Mouse (Mus musculus): Measurements from ENCODE around the gene Rims4. TPM values are rescaled to one million over a fixed set of nuclear protein-coding genes. Genes with fewer than 3 reads are reported as not detected.
A peak's percentile ranks its signal among the peaks of the same experiment; 100 is the strongest.

Rims4 gene
- polyA plus RNA-seq, 1 experiment, result 33.4 TPM

DNA sequence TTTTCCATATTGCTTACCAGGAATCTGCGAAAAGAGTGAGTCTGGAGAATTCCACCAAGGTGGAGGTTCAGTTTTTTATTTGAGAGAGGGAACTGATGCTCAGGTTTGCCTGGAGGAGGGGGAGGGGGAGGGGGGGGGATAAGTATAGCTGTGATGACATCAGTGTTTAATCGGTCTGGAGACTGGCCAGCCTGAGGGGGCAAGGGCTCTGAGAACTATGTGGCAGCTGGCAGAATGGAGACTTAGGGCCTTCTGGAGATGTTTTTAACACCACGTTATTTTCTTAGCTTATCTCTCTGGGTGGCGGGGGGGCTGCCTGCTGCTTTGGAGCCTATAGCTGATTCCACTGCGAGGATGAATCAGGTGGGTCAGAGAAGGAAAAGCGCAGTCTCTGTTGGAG is 24.6 kb upstream of the Rims4 start:
- H3K4me1 ChIP-seq (ENCODE audit: control insufficient read depth, insufficient read depth, low read length), result no peaks in the 10 kb centered on the region; the same call in 1 of the 2 replicates
- H3K27ac ChIP-seq (ENCODE audit: insufficient read depth, low read length), result no peak overlapping the region
- no peak for TF ChIP-seq CTCF (IDR thresholded peaks at IDR 0.05; ENCODE audit: extremely low read depth, insufficient read depth, low read length)
- TF ChIP-seq POLR2A (IDR thresholded peaks at IDR 0.05; ENCODE audit: extremely low read depth, insufficient read depth, low read length), result no peak
- no peak overlapping the region for H3K4me3 ChIP-seq (ENCODE audit: insufficient read depth, low read length)

DNA sequence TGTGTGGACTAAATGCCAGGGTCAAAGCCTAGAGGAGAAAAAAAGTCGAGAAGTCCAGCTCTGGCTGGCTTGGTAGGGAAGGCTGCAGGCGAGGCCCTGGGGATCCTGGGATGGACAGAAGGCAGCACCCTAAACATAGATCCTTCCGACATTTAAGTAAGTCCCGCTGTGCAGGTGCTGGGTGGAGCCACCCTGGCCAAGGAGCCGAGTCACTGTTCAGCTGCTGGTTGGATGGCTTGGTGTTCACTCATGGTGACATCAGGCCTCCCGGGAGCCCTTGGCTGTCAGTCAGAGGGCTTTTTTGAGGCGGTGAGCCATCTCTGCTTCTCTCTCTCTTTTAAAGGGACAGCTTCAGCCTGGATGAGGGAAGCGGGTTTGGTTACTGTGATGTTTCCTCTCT is 21.0 kb upstream of the Rims4 start:
- H3K4me3 ChIP-seq (ENCODE audit: insufficient read depth, low read length), result no peak overlapping the region
- no peak overlapping the region for H3K27ac ChIP-seq (ENCODE audit: insufficient read depth, low read length)

DNA sequence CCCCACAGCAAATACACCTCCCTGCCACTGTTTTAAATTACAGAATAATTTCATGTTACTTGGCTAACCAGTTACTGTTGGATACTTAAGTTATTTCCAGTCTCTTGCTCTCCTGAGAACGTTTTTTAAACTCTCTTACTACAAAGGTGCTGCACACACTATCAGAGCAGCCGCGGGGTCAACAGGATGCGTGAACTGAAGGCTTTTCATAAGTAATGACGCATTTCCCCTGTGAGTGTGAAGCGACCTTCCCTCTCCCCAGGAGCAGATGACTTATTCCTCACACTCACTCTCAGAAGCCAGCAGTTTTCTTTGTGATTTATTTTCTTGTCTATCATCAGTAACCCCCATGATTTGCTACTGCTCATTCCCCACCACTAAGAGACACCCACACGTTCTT is 13.7 kb upstream of the Rims4 start:
- Histone ChIP-seq H3K4me1 (ENCODE audit: control insufficient read depth, insufficient read depth, low read length) (no peaks in the 10 kb centered on the region), H3K4me3 (ENCODE audit: insufficient read depth, low read length) (no peak overlapping the region), H3K27ac (ENCODE audit: insufficient read depth, low read length) (no peak overlapping the region)
- TF ChIP-seq CTCF (IDR thresholded peaks at IDR 0.05; ENCODE audit: extremely low read depth, insufficient read depth, low read length) (no peak), POLR2A (IDR thresholded peaks at IDR 0.05; ENCODE audit: extremely low read depth, insufficient read depth, low read length) (no peak)

More for the DNA sequence above, 21.0 kb upstream of the Rims4 start:
- TF ChIP-seq POLR2A (IDR thresholded peaks at IDR 0.05; ENCODE audit: extremely low read depth, insufficient read depth, low read length), result peak; percentile 44; the same call in 1 of the 2 replicates
- TF ChIP-seq CTCF (IDR thresholded peaks at IDR 0.05; ENCODE audit: extremely low read depth, insufficient read depth, low read length), result no peak
- no peaks in the 10 kb centered on the region for H3K4me1 ChIP-seq (ENCODE audit: control insufficient read depth, insufficient read depth, low read length)

DNA sequence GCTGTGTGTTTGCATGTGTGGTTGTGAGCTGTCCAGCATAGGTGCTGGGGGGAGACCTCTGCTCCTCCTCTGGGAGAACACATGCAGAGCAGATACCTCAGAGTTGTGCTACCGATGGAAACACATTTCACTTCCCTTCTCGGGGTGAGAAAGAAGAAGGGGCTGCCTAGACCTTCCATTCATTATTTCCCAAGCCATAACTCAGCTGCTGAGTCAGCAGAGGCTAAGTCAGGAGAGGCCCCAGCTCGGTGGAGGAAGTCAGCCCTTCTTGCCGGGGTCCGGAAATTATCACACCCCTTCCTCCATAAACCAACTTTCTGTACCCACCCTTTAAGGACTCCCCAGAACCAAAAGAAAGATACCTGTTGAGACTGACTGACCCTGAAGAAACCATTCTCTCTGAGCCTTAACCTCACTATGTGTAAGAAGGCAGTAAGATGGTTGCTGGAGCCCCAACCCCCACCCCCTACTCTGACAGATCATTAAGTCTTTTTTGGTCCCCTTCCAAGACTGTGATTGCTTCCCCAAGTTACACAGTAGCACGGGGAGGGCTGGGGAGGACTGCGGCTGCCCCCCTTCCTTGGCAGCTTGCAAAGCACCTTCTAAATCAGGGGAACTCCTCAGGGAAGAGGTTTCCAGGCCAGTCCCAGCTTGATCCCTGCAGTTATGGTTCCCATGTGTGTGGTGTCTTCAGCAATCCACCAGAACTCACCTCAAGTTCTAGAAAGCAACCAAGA is 10.1 kb upstream of the Rims4 start:
- no peak overlapping the region for H3K27ac ChIP-seq (ENCODE audit: insufficient read depth, low read length)
- peaks cover 5% of the 10 kb centered on the region; the same call in 1 of the 2 replicates for H3K4me1 ChIP-seq (ENCODE audit: control insufficient read depth, insufficient read depth, low read length)
- H3K4me3 ChIP-seq (ENCODE audit: insufficient read depth, low read length), result no peak overlapping the region
- TF ChIP-seq POLR2A (IDR thresholded peaks at IDR 0.05; ENCODE audit: extremely low read depth, insufficient read depth, low read length), result no peak
- TF ChIP-seq CTCF (IDR thresholded peaks at IDR 0.05; ENCODE audit: extremely low read depth, insufficient read depth, low read length), result no peak

DNA sequence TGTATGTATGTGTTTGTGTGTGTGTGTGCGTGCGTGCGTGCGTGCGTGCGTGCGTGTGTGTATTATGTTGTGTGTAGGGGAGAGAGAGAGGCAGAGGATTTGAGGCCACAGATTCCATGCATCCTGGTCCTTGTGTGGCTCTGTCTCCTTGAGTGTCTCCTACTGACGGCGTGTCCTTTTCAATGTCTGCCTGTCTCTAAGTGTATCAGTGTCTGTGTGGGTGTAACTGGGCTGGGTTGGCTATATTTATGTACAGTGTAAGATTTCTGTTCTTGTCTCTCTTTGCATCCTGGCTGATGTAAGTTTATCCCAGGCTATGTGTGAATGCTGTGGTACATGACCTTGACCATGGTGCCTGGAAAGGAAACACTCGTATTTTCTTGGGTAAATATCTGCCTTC is 6.6 kb upstream of the Rims4 start:
- TF ChIP-seq CTCF (IDR thresholded peaks at IDR 0.05; ENCODE audit: extremely low read depth, insufficient read depth, low read length), result no peak
- no peak for TF ChIP-seq POLR2A (IDR thresholded peaks at IDR 0.05; ENCODE audit: extremely low read depth, insufficient read depth, low read length)
- Histone ChIP-seq H3K4me3 (ENCODE audit: insufficient read depth, low read length) (no peak overlapping the region), H3K4me1 (ENCODE audit: control insufficient read depth, insufficient read depth, low read length) (peaks cover 5% of the 10 kb centered on the region; the same call in 1 of the 2 replicates), H3K27ac (ENCODE audit: insufficient read depth, low read length) (no peak overlapping the region)

DNA sequence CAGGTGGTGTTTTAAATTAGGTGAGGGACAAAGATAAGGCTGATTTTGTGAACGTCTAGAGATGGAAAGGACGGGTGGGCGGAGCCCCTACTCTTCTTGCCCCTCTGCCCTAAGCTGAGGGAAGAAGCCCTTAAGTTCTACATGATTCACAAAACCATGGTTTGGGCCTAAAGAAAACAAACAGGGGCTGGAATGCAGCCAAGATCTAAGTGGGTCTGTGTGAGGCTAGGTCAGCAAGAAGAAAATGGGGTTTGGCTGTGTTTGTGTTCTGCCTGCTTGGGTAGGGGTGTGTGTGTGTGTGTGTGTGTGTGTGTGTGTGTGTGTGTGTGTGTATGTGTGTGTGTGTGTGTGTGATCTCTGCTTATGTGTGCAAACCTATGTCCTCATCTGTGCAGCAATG is 6.0 kb upstream of the Rims4 start:
- TF ChIP-seq CTCF (IDR thresholded peaks at IDR 0.05; ENCODE audit: extremely low read depth, insufficient read depth, low read length), result no peak
- TF ChIP-seq POLR2A (IDR thresholded peaks at IDR 0.05; ENCODE audit: extremely low read depth, insufficient read depth, low read length), result no peak
- H3K4me3 ChIP-seq (ENCODE audit: insufficient read depth, low read length), result no peak overlapping the region
- no peak overlapping the region for H3K27ac ChIP-seq (ENCODE audit: insufficient read depth, low read length)
- H3K4me1 ChIP-seq (ENCODE audit: control insufficient read depth, insufficient read depth, low read length), result peaks cover 5% of the 10 kb centered on the region; the same call in 1 of the 2 replicates

DNA sequence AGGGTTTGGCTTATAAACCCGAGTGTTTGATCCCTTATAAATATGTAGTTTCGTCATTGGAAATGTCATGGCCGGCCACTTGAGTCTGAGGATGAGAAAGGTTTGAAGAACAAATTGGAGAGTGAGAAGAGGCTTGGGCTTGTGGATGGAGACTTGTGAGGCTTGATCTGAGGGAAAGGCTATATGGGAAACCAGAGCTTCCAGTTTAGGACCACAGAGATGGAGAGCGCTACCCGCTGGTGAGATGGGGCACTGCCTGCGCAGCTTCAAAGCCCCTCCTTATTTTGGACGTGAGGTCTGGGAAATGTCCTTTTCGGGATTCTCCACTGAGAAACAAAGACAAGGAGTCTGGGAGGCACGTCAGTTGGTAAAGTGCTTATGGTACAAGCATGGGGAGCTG is 4.6 kb upstream of the Rims4 start:
- Histone ChIP-seq H3K27ac (ENCODE audit: insufficient read depth, low read length) (no peak overlapping the region), H3K4me1 (ENCODE audit: control insufficient read depth, insufficient read depth, low read length) (peaks cover 5% of the 10 kb centered on the region; the same call in 1 of the 2 replicates), H3K4me3 (ENCODE audit: insufficient read depth, low read length) (no peak overlapping the region)
- TF ChIP-seq CTCF (IDR thresholded peaks at IDR 0.05; ENCODE audit: extremely low read depth, insufficient read depth, low read length) (no peak), POLR2A (IDR thresholded peaks at IDR 0.05; ENCODE audit: extremely low read depth, insufficient read depth, low read length) (no peak)

DNA sequence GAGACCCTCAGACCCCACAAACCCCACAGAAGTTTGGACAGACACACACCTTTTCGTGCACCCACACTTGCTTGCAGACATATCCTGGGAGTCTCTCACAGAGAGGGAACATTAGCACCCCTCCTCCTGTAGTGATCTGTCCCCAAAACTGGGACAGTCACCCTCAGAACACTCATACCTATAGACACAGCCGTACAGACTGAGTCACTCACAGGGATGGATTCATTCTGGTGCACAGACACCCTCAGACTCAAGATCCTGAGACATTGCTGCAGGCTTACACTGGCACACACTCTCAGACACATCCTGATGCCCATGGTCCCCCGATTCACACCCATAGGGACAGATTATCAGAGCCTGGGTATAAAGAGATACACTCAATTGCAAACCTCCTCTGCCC is 1.1 kb upstream of the Rims4 start:
- no peak overlapping the region for H3K27ac ChIP-seq (ENCODE audit: insufficient read depth, low read length)
- TF ChIP-seq CTCF (IDR thresholded peaks at IDR 0.05; ENCODE audit: extremely low read depth, insufficient read depth, low read length) (no peak), POLR2A (IDR thresholded peaks at IDR 0.05; ENCODE audit: extremely low read depth, insufficient read depth, low read length) (no peak)
- H3K4me1 ChIP-seq (ENCODE audit: control insufficient read depth, insufficient read depth, low read length), result peaks cover 1% of the 10 kb centered on the region
- H3K4me3 ChIP-seq (ENCODE audit: insufficient read depth, low read length), result peak overlapping the region; percentile 49

DNA sequence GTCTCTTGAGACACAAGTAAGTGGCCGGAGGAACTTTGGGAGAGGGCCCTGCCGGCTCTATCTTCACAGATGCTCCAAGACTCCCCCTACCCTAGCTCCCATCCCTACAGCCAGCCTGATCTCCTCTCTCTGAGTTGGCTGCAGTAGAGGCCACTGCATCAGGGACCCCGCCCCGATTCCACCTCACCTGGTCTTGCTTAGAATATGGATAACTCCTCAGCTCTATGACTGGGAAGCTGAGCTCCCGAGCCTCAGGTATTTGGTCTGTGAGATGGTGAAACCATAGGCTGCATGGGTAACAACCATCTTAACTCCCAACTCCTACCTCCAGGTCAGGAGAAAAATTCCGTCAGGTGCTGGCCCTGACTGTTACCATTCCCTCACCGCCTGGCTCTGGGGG is 1.8 kb downstream of the Rims4 start:
- Histone ChIP-seq H3K4me1 (ENCODE audit: control insufficient read depth, insufficient read depth, low read length) (peaks cover 6% of the 10 kb centered on the region), H3K4me3 (ENCODE audit: insufficient read depth, low read length) (peak overlapping the region; percentile 90), H3K27ac (ENCODE audit: insufficient read depth, low read length) (no peak overlapping the region)
- TF ChIP-seq POLR2A (IDR thresholded peaks at IDR 0.05; ENCODE audit: extremely low read depth, insufficient read depth, low read length), result no peak
- TF ChIP-seq CTCF (IDR thresholded peaks at IDR 0.05; ENCODE audit: extremely low read depth, insufficient read depth, low read length), result no peak

DNA sequence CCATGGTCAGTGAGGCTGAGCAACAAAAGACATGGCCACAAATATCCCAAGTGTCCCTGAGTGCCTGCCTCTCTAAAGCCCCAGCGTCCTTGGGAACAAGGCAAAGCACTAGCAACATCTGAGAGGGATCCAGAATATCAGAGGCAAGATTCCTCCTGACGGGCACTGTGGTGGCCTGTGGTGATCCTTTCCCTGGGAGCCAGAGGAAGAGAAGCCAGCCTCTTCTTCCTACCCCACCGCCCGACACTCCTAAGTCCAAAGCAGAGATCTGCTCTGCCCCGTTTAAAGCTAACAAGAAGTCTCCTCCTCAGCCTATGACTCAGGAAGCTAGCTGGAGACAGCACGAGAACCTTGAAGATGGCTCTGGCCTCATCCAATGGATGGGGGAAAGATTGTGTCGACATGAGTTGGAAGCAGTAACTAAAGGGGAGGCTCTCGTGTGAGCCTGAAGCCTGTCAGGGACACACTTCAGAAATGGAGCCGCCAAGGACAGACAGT is 3.1 kb downstream of the Rims4 start:
- TF ChIP-seq POLR2A (IDR thresholded peaks at IDR 0.05; ENCODE audit: extremely low read depth, insufficient read depth, low read length) (peak; percentile 40; the same call in 1 of the 2 replicates), CTCF (IDR thresholded peaks at IDR 0.05; ENCODE audit: extremely low read depth, insufficient read depth, low read length) (no peak)
- H3K27ac ChIP-seq (ENCODE audit: insufficient read depth, low read length), result 0 out of 2 replicates have a peak overlapping the region, but pooled peaks have one; percentile 13
- H3K4me3 ChIP-seq (ENCODE audit: insufficient read depth, low read length), result peak overlapping the region; percentile 90
- H3K4me1 ChIP-seq (ENCODE audit: control insufficient read depth, insufficient read depth, low read length), result peaks cover 7% of the 10 kb centered on the region
